Mouse (Mus musculus) v-Abl transformed pro-B cells (cell line): ENCODE data around the gene Btbd9.

Experiments used
- in situ Hi-C, 2 experiments: fragments of 400-800 bp; cut with MboI; formaldehyde crosslinking; loops; one replicate each; pipeline ENCODE4 v1.15.1; 2025; ENCODE audit not compliant: unreplicated experiment in 2 of 2

Btbd9 gene

DNA sequence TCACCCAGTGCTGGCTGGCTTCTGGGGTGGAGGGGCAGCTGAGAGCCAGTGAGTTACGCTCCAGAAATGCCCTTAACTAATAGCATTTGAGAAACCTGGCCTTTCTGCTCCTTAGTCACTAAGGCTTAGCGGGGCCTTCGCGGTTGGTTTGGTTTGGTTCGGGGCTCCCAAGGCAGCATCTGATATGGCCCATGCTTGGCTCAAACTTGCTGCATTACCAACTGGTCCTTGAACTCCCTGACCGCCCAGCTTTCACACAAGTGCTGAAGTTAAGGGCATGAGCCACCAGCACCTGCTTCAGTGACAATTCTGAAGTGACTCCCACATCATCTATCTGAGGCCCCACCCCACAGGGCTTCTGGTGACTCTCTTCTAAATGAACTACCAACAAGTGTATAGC, 28.0 kb upstream of the Btbd9 start:
- in situ Hi-C loops = no loop called here

DNA sequence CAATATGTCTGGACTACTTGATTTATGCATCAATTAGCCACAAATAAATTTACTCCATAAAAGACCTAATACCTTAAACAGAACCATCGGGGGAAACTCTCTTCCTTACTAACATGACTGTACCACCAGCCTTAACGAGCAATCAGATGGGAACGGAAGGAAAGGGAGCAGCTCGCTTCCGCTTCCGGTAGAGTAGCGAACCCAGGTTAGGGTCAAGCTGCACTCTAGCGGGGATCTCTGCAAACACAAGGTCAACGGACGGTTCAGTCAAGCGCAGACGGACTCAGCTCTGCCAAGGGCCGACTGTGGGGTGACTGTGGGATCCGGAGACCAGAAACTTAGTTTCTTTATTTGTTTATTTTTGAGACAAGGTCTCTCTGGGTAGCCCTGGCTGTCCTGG, 25.9 kb upstream of the Btbd9 start:
- in situ Hi-C loops = no loop called here

DNA sequence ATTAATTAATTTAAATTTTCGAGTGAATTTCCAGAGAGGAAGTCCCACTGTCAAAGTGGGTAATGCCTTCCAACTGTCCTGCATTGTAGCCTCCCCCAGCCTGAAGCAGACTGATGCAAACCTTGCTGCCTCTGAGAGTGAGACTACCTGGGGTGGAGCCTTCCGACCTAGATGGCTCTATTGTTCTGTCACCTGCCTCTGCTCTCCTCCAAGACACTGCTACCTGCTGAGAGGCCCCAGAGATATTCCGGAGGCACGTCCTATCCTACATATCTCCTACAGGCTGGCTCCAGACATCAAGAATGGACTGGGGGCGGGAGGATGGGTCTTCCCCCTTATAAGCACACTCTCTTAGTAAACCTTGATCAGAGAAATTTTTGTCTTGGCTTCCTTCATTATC, 22.0 kb upstream of the Btbd9 start:
- in situ Hi-C loops = no loop called here

DNA sequence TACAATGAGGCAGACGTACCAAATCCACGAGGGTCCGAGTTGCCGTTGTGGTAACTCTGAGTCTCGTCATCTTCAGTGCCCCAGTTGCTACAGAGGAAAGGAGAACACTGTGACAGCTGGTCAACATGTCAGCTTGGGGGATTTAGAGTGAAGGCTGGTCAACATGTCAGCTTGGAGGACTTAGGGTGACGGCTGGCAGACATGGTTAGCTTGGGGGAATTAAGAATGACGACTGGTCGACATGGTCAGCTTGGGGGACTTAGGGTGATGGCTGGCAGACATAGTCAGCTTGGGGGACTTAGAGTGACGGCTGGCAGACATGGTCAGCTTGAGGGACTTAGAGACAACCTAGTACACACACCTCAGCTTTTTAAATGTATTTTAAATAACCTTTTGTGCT, 21.5 kb upstream of the Btbd9 start:
- in situ Hi-C loops = no loop called here

DNA sequence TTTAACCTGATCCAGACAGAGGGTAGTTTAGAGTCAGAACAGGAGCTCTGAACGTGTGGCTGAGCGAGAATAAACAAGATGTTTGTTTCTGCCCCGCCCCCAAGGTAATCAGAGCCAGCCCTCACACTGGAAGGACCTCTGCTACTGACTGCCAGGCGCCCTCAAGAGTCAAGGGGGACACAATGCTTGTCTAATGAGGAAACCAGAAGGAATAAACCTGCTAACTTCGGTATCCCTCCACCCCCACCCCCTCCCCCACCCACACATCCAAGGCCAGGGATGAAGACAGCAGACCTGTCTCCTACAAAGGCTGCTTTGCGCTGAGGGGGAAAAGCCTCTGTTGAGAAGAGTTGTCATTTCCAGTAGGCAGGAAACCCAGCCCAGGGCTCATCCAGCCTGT, 18.6 kb upstream of the Btbd9 start:
- in situ Hi-C loops = no loop called here

DNA sequence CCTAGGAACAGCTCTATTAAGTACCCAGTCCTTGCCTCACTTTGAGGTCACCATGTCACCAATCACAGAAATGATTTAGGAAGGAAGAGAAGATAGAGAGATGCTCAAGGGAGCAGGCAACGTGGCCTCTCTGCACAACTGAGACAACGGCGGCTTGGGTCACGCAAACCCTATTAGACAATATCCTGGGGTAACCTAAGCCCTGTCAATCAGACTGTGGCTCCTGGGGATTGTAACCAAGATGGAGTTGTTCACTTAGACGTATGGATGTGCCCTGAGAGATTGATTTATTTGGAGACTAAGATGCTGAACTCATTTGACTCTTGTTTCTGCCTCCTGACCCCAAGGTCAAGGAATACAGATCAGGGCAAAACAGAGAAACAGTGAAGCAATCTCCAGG, 18.1 kb upstream of the Btbd9 start:
- in situ Hi-C loops = no loop called here

DNA sequence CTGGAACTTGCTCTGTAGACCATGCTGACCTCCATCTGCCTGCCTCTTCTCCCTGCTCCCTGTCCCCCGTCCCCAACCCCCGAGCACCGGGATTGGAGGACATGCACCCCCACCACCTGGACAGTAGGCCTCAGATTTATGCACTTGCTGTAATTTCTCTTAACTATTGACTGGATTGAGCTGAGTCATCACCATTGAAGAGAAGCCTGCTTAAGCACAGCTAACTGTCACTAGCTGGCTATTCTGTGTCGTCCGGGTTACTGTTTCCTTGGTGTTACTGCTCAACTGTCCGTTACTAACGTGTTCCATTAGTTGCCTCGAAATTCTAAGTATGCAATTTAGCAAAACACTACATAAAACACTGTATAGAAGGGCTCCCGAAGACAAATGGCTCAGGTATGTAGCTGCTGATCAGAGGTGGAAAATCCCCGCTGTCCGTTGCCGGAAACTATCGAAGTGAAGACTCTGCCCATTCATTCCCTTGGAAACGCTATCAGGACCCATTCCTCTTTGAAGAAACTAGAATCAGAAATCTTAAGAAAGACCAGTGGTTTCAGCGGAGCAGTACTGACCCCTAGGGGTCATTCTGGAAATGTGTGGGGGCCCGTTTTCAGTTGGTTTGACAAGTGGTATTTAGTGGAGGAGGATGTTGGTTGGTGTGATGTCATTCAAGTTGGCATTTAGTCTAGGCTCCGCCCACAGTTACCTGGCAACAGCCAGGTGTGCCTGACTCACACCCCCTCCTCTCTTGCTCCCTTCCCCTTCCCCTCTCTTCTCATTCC, 14.3 kb upstream of the Btbd9 start:
- in situ Hi-C loops = no loop called here

DNA sequence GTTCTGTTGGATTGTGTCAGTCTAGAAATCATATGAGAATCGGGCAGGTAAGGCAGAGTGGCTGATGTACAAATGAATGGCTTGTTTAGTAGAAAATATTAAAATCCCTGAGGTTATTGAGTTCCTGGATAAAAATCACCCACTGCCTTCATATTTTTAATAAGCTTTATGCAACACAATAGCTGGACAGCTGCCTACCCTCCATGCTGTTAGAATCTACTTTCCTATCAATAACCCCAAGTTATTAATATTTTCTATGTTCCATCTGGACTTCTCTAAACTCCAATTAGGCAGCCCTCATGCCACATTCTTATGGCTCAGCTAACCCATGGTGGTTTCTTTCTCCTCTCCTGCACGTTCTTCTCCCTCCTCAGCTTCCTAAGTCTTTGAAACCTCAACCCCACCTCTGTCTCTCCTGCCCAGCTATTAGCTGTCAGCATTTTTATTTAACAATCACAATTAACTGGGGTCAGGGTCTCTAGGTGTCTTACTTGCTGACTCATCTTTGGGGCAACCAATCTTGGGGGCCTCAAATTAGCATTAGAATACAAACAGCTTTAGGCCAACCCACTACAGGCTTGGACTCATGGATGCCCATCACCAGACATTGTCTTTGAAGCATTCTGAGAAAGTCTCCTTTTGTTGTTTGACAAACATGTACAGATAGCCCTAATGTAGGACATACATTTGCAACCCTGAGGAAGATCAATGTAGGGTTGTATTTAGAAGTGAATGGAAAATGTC, 7.1 kb upstream of the Btbd9 start:
- in situ Hi-C loops = no loop called here

DNA sequence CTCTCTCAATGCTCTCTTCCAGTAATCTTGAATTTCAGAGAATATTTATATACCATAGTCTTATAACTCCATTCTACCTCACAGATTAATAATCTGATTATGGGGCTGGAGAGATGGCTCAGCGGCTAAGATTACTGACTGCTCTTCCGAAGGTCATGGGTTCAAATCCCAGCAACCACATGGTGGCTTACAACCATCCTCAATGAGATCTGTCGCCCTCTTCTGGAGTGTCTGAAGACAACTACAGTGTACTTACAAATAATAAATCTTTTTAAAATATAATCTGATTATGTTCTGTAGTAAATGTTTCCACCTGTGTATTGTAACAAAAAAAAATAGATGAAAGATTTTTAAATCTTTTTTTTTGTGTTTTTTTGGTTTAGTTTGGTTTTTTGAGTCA, 6.0 kb upstream of the Btbd9 start:
- in situ Hi-C loops = no loop called here

DNA sequence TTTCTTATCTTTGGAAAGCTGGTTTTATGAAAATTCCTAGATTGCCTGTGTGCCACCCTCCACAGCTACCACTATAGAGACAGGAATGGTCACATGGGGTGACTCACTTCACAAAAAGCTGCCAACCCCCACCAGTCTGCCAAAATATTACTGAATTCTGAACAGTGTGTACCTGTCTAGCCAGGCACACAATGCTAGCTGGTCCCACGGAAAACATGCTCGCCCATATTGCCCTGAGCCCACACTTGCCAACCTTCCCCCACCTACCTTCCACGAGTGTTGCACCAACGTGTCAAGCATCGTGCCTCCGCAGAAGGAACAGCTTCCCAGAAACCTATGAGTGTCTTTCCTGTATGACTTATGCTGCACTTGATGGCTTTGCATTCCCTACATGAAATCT, 4.9 kb upstream of the Btbd9 start:
- in situ Hi-C loops = no loop called here

DNA sequence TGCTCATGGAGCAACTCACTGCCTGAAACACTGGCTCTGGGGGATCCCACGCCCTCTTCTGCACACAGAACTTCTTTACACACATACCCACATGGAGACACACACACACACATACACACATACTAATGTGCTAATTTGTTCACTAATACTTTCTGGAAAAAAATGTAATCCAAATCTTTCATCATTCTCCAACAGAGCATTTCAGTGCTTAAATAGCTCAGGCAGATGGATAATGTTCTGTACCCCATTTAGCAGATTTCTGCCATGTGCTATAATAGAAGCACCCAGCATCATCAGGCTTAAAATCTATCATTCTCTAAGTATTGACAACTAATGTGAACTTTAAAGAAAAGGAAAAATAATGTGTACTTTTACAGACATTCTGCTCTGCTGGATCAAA, 4.5 kb upstream of the Btbd9 start:
- in situ Hi-C loops = no loop called here

DNA sequence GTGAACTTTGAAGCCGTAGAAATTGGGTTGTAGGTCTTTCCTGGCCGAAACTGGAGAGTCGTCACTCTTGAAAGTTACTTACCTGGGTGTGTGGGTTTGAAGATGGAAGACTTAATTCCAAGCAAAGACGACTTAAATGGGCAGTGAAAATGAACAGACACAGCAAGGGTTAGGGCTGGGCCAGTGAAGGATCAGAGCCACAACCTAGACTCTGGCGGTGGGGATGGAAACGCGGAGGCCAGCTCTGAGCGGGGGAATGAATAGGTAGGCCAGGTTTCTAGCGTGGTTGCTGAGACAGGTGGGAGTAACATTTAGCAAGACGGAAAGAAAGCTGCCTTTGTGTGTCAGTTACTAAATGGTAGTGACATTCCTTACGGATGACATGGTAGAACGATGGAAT, 658 bp upstream of the Btbd9 start:
- in situ Hi-C loops = no loop called here

DNA sequence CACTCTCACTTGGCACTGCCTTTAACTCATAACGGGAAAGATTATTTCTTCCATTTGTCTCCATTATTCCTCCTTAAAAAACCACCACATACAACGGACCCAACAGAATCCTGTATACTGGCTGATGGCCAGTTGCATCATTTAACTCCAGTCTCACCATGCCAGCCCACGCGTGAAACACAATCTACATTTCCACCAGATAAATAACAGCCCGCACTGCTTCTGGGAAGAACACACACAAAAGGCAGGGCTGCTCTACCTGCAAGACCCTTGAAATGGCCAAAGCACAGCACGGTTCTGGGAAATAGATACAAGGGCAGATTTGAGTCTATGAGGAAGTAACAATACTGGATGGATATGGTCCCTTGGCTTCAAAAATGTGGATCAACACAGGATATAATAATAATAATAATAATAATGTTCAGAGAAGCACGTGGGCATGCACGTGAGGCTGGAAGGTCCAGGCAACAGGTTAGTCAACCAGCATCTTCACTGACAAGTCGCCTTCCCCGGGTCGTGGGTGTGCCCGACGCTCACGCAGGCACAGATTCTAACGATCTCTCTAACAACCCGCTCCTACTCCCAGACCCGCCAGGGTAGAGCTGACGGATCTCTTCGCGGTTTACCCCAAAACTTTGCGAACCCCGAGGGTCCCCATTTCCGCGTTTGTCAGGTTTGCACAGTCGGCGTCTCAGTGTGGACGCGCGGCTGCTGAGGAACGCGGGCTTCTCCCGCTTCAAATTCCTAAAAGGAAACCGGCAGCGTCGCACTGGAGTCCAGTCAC, 975 bp downstream of the Btbd9 start:
- in situ Hi-C loops = no loop called here

DNA sequence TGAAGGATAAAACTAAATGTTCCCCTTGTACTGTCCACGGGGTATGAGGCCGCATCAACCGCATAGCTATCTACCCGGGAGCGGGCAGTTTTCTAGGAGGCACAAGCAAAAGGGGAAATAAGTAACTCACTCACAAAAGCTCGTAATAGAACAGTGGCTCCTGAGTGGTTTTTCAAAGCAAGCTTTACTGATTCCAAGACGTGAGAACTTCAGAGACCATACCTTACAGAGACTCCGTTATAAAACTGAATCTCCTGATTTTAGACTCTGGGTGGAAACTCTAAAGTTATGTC, 1.6 kb downstream of the Btbd9 start:
- in situ Hi-C loops = no loop called here

DNA sequence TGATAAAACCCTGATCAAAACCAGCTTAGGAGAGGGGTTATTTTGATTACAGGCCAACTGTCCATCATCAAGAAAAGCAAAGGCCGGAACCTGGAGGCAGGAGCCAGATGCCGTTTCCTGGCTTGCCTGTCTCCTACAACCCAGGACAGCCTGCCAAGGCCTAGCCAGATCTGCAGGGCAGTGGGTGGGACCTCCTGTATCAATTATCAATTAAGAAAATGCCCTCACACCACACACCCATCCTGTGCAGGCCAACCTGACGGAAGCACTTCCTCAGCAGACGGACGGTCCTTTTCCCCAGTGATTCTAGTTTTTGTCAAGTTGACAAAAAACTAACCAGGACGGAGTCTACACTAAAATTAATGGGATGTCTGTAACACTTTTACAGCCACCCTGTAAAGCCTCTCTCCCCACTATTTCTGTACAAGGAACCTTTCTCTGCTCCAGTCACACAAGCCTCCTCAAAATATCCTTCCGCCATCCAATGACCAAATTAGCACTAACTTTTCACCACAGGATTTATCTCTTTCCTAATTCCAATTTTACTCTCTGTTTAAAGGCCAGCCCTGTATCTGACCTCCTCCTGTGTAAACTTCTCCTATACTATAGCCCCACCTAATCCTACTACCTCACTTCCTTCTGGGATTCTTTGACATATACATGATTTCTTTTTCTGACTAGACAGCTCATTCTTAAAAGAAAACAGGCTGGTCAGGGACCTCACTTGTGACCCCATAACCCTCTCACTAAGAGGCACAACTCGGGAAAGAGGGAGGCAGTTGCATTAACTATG, 2.1 kb downstream of the Btbd9 start:
- in situ Hi-C loops = no loop called here

DNA sequence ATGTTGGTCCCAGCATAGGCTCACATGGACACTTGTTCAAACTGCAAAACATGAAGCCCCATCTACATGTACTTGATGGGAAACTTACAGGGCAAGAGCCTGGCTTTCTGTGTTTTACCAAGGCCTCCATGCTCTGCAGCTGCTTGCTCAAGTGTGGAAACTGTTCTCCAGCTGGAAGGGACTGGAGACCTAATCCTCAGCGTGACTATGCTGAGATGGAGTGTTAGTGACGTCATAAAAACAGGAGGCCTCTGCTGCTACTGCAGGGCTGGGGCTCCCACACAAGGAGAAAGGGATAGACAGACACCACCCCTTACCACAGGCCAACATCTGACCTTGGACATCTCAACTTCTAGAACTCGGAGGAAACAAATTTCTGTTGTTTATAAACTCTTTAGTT, 5.3 kb downstream of the Btbd9 start:
- in situ Hi-C loops = no loop called here

DNA sequence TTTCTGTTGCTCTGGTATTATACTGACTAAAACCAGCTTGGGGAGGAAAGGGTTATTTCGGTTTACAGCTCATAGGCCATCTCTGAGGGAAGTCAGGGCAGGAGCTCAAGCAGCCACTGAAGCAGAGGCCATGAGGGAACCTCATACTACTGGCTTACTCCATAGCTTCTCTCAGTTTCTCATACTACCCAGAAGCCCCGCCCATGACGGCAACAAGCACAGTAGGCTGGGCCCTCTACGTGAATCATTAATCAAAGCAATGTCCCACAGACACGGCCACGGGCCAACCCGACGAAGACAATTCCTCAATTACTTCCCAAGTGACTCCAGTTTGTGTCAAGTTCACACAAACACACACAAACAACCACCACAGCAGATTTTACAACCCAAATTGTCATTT, 6.1 kb downstream of the Btbd9 start:
- in situ Hi-C loops = no loop called here

DNA sequence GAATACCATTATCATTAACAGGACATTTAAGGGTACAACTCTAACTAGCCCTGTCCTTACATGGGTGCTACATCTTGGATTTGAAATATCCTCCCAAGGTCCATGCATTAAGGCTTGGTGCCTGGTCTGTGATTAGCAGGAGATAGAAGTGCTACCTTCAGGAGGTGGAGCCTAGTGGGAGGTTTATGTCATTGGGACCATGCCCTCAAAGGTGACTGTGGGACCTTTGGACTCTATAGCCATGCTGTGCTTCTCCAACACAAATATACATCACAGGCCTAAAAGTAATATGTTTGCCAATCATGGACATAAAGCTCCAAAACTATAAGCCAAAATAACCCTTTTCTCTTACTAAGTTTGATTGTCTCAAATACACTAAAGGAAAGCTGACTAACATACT, 7.8 kb downstream of the Btbd9 start:
- in situ Hi-C loops = no loop called here

DNA sequence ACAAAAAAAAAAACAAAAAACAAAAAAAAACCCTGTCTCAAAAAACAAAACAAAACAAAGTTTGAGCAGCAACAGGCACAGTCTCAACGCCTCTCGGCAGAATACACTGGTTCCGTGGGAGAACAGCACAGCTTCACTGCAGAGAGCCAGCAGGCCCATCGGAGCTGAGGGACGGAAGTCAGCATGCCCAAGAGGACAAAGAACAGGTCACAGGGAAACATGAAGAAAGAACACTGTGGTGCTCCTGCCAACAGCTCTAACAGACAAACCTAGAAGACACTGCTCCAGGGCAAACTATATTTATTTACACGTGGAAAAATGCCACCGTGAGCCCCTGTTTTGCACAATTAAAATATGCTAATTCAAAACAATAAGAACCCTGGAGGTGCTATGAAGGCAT, 11.3 kb downstream of the Btbd9 start:
- in situ Hi-C loops = no loop called here

DNA sequence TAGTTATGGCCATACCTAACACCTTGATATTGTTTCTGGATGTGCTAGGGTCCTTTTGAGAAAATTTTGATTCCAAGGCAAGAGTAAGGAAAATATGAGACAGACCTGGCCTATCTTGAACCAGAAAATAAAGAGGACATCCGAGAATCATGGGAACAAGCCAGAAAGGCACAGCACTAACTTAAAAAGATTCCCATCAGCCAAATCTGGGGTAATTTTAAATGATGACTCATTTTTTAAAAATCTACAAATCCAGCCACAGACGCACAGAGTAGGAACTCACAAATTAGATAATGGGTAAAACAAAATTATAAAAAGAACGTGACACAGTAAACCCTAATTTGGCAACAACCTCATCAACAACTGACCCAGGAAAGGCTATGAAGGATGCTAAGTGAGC, 11.9 kb downstream of the Btbd9 start:
- in situ Hi-C loops = no loop called here

DNA sequence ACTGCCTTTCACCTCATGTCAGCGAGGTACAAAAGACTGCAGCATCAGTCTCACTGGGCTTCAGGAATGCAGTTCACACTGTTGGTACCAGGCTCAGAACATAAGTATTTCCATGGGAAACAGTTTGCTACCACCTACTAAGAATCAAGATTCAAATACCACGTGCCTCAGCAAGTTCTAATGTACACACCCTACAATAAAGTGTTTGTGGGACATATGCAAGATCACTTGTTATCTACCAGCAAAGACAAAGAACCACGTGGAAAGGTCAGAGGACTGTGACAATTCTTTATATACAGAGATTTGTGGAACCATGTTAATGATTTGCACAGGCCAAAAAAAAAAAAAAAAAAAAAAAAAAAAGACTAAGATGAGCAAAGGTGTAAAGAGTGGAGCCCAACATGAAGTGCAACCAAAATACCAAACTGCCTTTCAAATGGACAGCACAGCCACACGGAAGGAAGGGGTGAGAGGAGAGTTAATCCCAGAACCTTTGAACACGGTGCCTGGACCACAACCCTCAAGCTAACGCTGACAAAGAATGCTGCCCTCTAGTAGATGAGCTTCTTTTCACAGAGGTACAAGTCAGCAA, 12.7 kb downstream of the Btbd9 start:
- in situ Hi-C loops = no loop called here
